Mouse (Mus musculus): ENCODE data around the gene Aif1. TPM values are rescaled to one million over a fixed set of nuclear protein-coding genes. Genes with fewer than 3 reads are reported as not detected.
A peak's percentile ranks its signal among the peaks of the same experiment; 100 is the strongest.

Gene Aif1
- polyA plus RNA-seq, 1 experiment from 2014 or later, result 16.5 TPM

GRCm38 (mm10) chr17:35165451-35166155 is 10.3 kb downstream of the Aif1 start:
- peaks cover 17% of the 10 kb centered on the region for H3K36me3 ChIP-seq (ENCODE audit: control insufficient read depth, insufficient read depth, low read length)
- peak overlapping the region; percentile 95 for H3K27ac ChIP-seq (replicated peaks; ENCODE audit: low read depth, low read length)
- no peaks in the 10 kb centered on the region for H3K27me3 ChIP-seq (replicated peaks; ENCODE audit: control insufficient read depth, insufficient read depth, low read length)
- peak overlapping the region; percentile 67 for H3K4me2 ChIP-seq (ENCODE audit: low read depth, low read length)
- H3K9ac ChIP-seq (ENCODE audit: low read depth, low read length), result peak overlapping the region; percentile 62
- H3K4me3 ChIP-seq (ENCODE audit: low read depth, low read length), result peak overlapping the region; percentile 93
- no peaks in the 10 kb centered on the region for H3K9me3 ChIP-seq (ENCODE audit: control insufficient read depth, low read length)
- no peak for DNase-seq (ENCODE audit: low spot score)
- peaks cover 21% of the 10 kb centered on the region for H3K4me1 ChIP-seq (ENCODE audit: control insufficient read depth, insufficient read depth, low read length)
- 20% methylated on average over 12 of the region's 12 CpGs for WGBS
- ATAC-seq (ENCODE audit: low read depth), result peak; percentile 84

- no peaks in the 10 kb centered on the region for H3K9me3 ChIP-seq (ENCODE audit: control insufficient read depth, low read length)
- peaks cover 21% of the 10 kb centered on the region for H3K4me1 ChIP-seq (ENCODE audit: control insufficient read depth, insufficient read depth, low read length)
- peak; percentile 100 for DNase-seq (ENCODE audit: low spot score)
- no peaks in the 10 kb centered on the region for H3K27me3 ChIP-seq (replicated peaks; ENCODE audit: control insufficient read depth, insufficient read depth, low read length)
- peak within 1 kb of the TSS; percentile 99 for H3K9ac ChIP-seq (ENCODE audit: low read depth, low read length)
- H3K4me3 ChIP-seq (ENCODE audit: low read depth, low read length), result peak within 1 kb of the TSS; percentile 93
- under 1% methylated on average over 46 of the region's 89 CpGs for WGBS
- peak within 1 kb of the TSS; percentile 84 for H3K4me2 ChIP-seq (ENCODE audit: low read depth, low read length)
- peak; percentile 95 for ATAC-seq (ENCODE audit: low read depth)
- H3K36me3 ChIP-seq (ENCODE audit: control insufficient read depth, insufficient read depth, low read length), result peaks cover 25% of the 10 kb centered on the region
- H3K27ac ChIP-seq (replicated peaks; ENCODE audit: low read depth, low read length), result peak within 1 kb of the TSS; percentile 95
These were observed 11.1 kb downstream of the Aif1 start, which contains the start of gene Prrc2a for GRCm38 (mm10) chr17:35164568-35165450. Gene Prrc2a, minus strand, starts transcription at chr17:35164897.

- whole genome bisulfite sequencing, result 0% methylated on average over 16 of the region's 28 CpGs
These were observed 11.7 kb downstream of the Aif1 start for GRCm38 (mm10) chr17:35164218-35164567.

GRCm38 (mm10) chr17:35163326-35164081 is 12.4 kb downstream of the Aif1 start:
- WGBS, result 9% methylated on average over 8 of the region's 8 CpGs
- H3K9me3 ChIP-seq (ENCODE audit: control insufficient read depth, low read length), result no peaks in the 10 kb centered on the region
- peaks cover 38% of the 10 kb centered on the region for H3K36me3 ChIP-seq (ENCODE audit: control insufficient read depth, insufficient read depth, low read length)
- ATAC-seq (ENCODE audit: low read depth) (no peak), DNase-seq (ENCODE audit: low spot score) (no peak)
- peaks cover 21% of the 10 kb centered on the region for H3K4me1 ChIP-seq (ENCODE audit: control insufficient read depth, insufficient read depth, low read length)
- no peaks in the 10 kb centered on the region for H3K27me3 ChIP-seq (replicated peaks; ENCODE audit: control insufficient read depth, insufficient read depth, low read length)
- H3K9ac ChIP-seq (ENCODE audit: low read depth, low read length), result peak overlapping the region; percentile 99
- peak overlapping the region; percentile 94 for H3K27ac ChIP-seq (replicated peaks; ENCODE audit: low read depth, low read length)
- H3K4me2 ChIP-seq (ENCODE audit: low read depth, low read length), result peak overlapping the region; percentile 84
- peak overlapping the region; percentile 93 for H3K4me3 ChIP-seq (ENCODE audit: low read depth, low read length)

More at GRCm38 (mm10) chr17:35164218-35164567, 11.7 kb downstream of the Aif1 start:
- H3K9ac ChIP-seq (ENCODE audit: low read depth, low read length), result peak overlapping the region; percentile 99
- H3K4me2 ChIP-seq (ENCODE audit: low read depth, low read length), result peak overlapping the region; percentile 84
- peaks cover 31% of the 10 kb centered on the region for H3K36me3 ChIP-seq (ENCODE audit: control insufficient read depth, insufficient read depth, low read length)
- peak overlapping the region; percentile 94 for H3K27ac ChIP-seq (replicated peaks; ENCODE audit: low read depth, low read length)
- no peak for DNase-seq (ENCODE audit: low spot score)
- peaks cover 21% of the 10 kb centered on the region for H3K4me1 ChIP-seq (ENCODE audit: control insufficient read depth, insufficient read depth, low read length)
- no peak for ATAC-seq (ENCODE audit: low read depth)
- H3K4me3 ChIP-seq (ENCODE audit: low read depth, low read length), result peak overlapping the region; percentile 93
- no peaks in the 10 kb centered on the region for H3K27me3 ChIP-seq (replicated peaks; ENCODE audit: control insufficient read depth, insufficient read depth, low read length)
- no peaks in the 10 kb centered on the region for H3K9me3 ChIP-seq (ENCODE audit: control insufficient read depth, low read length)

- DNase-seq (ENCODE audit: low spot score), result no peak
- no peak overlapping the region for H3K27ac ChIP-seq (replicated peaks; ENCODE audit: low read depth, low read length)
These were observed 13.1 kb downstream of the Aif1 start for GRCm38 (mm10) chr17:35162730-35163129.

GRCm38 (mm10) chr17:35162121-35162520 is 13.7 kb downstream of the Aif1 start:
- Histone ChIP-seq H3K4me1 (ENCODE audit: control insufficient read depth, insufficient read depth, low read length) (peaks cover 21% of the 10 kb centered on the region), H3K4me3 (ENCODE audit: low read depth, low read length) (peak overlapping the region; percentile 93), H3K9ac (ENCODE audit: low read depth, low read length) (peak overlapping the region; percentile 43; the same call in 1 of the 2 replicates), H3K9me3 (ENCODE audit: control insufficient read depth, low read length) (no peaks in the 10 kb centered on the region), H3K36me3 (ENCODE audit: control insufficient read depth, insufficient read depth, low read length) (peaks cover 52% of the 10 kb centered on the region), H3K27ac (replicated peaks; ENCODE audit: low read depth, low read length) (no peak overlapping the region), H3K4me2 (ENCODE audit: low read depth, low read length) (peak overlapping the region; percentile 84), H3K27me3 (replicated peaks; ENCODE audit: control insufficient read depth, insufficient read depth, low read length) (no peaks in the 10 kb centered on the region)
- DNase-seq (ENCODE audit: low spot score), result no peak
- 69% methylated on average over 14 of the region's 14 CpGs for WGBS
- no peak for ATAC-seq (ENCODE audit: low read depth)

More at GRCm38 (mm10) chr17:35162730-35163129, 13.1 kb downstream of the Aif1 start:
- Histone ChIP-seq H3K36me3 (ENCODE audit: control insufficient read depth, insufficient read depth, low read length) (peaks cover 46% of the 10 kb centered on the region), H3K27me3 (replicated peaks; ENCODE audit: control insufficient read depth, insufficient read depth, low read length) (no peaks in the 10 kb centered on the region), H3K4me3 (ENCODE audit: low read depth, low read length) (peak overlapping the region; percentile 93), H3K9me3 (ENCODE audit: control insufficient read depth, low read length) (no peaks in the 10 kb centered on the region), H3K4me2 (ENCODE audit: low read depth, low read length) (peak overlapping the region; percentile 84), H3K4me1 (ENCODE audit: control insufficient read depth, insufficient read depth, low read length) (peaks cover 21% of the 10 kb centered on the region), H3K9ac (ENCODE audit: low read depth, low read length) (peak overlapping the region; percentile 99)
- 25% methylated on average over 12 of the region's 12 CpGs for WGBS
- ATAC-seq (ENCODE audit: low read depth), result no peak

GRCm38 (mm10) chr17:35161421-35161820 is 14.4 kb downstream of the Aif1 start:
- DNase-seq (ENCODE audit: low spot score), result no peak
- Histone ChIP-seq H3K9me3 (ENCODE audit: control insufficient read depth, low read length) (no peaks in the 10 kb centered on the region), H3K27me3 (replicated peaks; ENCODE audit: control insufficient read depth, insufficient read depth, low read length) (no peaks in the 10 kb centered on the region), H3K4me3 (ENCODE audit: low read depth, low read length) (no peak overlapping the region), H3K27ac (replicated peaks; ENCODE audit: low read depth, low read length) (no peak overlapping the region), H3K36me3 (ENCODE audit: control insufficient read depth, insufficient read depth, low read length) (peaks cover 59% of the 10 kb centered on the region), H3K4me1 (ENCODE audit: control insufficient read depth, insufficient read depth, low read length) (peaks cover 20% of the 10 kb centered on the region), H3K9ac (ENCODE audit: low read depth, low read length) (no peak overlapping the region), H3K4me2 (ENCODE audit: low read depth, low read length) (no peak overlapping the region)
- WGBS, result 86% methylated on average over 11 of the region's 11 CpGs
- ATAC-seq (ENCODE audit: low read depth), result no peak

- Histone ChIP-seq H3K36me3 (ENCODE audit: control insufficient read depth, insufficient read depth, low read length) (peaks cover 77% of the 10 kb centered on the region), H3K4me3 (ENCODE audit: low read depth, low read length) (no peak overlapping the region), H3K27me3 (replicated peaks; ENCODE audit: control insufficient read depth, insufficient read depth, low read length) (no peaks in the 10 kb centered on the region), H3K27ac (replicated peaks; ENCODE audit: low read depth, low read length) (no peak overlapping the region), H3K9ac (ENCODE audit: low read depth, low read length) (no peak overlapping the region), H3K4me2 (ENCODE audit: low read depth, low read length) (no peak overlapping the region), H3K9me3 (ENCODE audit: control insufficient read depth, low read length) (no peaks in the 10 kb centered on the region), H3K4me1 (ENCODE audit: control insufficient read depth, insufficient read depth, low read length) (peaks cover 12% of the 10 kb centered on the region)
- 83% methylated on average over 7 of the region's 7 CpGs for WGBS
- DNase-seq (ENCODE audit: low spot score) (no peak), ATAC-seq (ENCODE audit: low read depth) (no peak)
These were observed 16.2 kb downstream of the Aif1 start for GRCm38 (mm10) chr17:35159638-35160037.
